Mouse (Mus musculus) liver (tissue): Measurements from ENCODE around the gene Ndufa6.
"Not testable (repeated sequence)": the region's sequence is repeated elsewhere in the genome, so short reads cannot be mapped to it uniquely, and the experiment has no call there.

Experiments
- DNase-seq: peaks from one replicate; pipeline ENCODE4 v3.0.0-alpha.2; 2020; ENCODE audit warnings: mixed read lengths

The Ndufa6 gene

DNA sequence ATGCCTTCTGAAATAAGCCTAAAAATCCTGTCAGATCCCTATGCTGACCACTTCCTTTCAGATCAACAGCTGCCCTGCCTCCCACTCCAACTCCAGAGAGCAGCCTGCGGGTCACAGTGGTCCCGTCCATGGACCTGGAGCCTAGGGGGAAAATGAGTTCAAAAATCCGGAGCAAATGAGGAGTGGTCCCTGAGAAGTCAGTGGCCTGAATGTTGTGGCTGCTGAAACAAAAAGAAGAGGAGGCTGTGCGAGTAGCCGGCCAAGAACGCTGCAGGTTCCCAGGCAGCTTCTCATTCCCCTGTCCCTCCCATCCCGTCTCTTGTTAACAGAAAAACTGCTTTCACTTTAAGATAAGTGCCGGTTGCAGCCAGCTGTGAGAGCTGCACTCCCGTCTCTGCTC lies 10.4 kb upstream of the Ndufa6 start:
- not testable (repeated sequence) for DNase-seq

DNA sequence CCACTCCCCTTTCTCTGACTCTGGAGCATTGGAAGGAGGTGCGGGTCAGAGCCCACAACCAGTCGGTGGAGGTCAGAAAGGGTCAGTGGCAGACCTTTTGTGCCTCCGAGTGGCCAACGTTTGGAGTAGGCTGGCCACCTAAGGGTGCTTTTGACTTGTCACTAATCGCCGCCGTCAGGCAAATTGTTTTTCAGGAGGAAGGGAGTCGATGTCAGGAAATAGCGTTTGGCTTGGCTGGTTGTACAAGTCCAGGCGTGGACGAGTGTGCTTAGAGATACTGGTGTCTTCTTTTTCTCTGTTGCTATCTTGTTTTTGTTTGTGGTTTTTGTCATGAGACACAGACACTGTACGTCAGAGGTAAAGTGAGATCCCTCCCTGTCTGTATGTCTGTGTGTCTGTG lies 9.7 kb upstream of the Ndufa6 start:
- not testable (repeated sequence) for DNase-seq

DNA sequence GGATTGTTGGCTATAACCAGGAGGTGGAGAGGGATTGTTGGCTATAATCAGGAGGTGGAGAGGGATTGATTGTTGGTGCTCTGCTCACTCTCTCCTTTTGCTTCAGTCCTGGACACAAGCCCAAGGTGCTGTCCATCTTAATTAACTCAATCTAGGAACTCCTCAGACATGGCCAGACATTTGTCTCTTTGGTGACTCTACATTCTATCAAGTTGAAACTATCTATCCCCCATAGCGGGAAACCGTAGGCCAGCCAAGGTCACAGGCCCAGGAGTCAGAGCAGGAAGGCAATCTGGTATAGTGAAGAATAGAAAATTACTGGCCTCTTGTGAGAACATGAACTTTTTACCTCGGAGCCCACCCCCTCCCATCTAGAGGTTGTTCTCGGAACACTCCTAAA lies 8.1 kb upstream of the Ndufa6 start:
- DNase-seq, result no peak

DNA sequence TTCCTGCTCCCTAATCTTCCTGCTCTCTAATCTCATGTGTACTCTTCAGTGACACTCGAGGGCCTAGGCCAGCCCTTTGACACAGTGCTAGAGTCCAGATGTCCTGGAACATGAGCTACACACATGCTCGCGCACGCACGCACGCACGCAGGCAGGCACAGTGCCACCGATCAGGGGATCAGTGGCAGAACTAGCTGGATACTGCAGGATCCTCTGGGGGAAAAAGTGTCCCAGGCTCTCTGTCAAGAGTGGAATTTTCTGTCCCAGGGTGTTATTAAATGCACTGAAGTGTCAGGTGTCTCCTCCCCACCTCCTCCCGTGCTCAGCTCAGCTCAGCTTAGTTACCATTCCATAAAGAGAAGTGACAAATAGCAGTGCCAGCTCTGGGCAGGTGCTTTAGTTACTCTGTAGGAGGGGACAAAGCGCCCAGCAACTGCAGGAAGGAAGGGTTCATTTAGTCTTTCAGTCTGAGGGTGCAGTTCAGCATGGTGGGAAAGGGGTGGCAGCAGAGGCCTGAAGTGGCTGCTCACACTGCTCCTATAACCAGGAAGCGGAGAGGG lies 7.4 kb upstream of the Ndufa6 start:
- peak; percentile 32 for DNase-seq

DNA sequence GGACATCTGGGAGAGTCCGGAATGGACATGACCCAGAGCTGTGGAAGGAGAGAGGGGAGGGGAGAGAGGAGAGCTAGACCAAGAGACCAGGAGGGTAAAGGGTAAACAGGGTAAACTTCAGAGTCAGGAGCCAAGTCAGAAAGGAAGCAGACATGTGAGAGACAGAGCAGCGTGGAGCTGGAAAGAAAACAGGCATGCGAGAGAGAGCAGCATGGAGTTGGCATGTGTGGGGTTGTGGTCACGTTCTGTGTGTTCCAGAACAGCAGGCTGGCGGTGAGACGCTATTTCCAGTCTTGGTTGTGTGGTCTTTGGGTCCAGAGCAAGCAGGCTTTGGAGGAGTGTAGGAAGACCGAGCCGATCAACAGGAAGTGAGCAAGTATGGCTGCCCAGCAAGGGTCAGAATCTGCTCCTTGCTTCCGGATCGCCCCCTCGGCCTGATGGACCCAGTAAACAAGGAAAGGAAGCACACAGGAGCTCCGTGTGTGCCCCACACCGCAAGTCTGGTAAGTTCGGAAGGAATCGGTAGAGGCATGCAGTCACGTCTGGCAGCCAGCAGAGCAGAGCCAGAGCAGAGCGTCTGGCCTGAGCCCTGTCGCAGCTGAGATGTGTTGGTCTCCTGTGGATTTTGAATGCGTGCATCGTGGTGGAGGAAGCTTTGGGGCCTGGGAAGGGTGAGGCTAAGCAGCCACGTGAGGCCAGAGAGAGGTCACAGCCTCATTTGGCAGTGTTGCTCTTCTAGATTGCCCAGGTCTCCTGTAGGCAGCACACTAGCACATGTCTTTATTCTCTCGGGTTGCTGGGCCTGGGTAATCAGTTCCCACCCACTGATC lies 4.5 kb upstream of the Ndufa6 start:
- DNase-seq, result no peak

- no peak for DNase-seq
These were observed 393 bp downstream of the Ndufa6 start for GRCm38 (mm10) chr15:82353745-82354113.

- DNase-seq, result peak; percentile 33
These were observed 911 bp downstream of the Ndufa6 start for GRCm38 (mm10) chr15:82353078-82353744.

- peak; percentile 65 for DNase-seq
These were observed 2.6 kb downstream of the Ndufa6 start for GRCm38 (mm10) chr15:82351480-82351879.

GRCm38 (mm10) chr15:82350349-82350748 lies 3.8 kb downstream of the Ndufa6 start:
- no peak for DNase-seq

DNA sequence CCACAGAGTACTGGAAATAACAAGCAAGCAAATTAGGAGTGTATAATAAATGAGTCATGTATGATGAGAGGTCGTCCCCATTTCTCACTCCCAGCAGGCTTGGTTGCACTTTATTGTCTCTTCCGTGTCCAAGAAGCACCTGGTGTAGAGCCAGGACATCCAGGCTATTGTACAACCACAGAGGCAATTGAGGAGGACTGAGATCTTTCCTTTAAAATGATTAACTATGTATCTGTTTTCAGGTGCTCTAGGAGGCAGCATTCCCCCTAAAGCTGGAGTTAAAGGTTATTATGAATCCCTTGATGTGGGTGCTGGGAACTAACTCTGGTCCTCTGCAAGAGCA lies 5.2 kb downstream of the Ndufa6 start:
- DNase-seq, result no peak

GRCm38 (mm10) chr15:82348258-82348998 lies 5.7 kb downstream of the Ndufa6 start:
- no peak for DNase-seq

DNA sequence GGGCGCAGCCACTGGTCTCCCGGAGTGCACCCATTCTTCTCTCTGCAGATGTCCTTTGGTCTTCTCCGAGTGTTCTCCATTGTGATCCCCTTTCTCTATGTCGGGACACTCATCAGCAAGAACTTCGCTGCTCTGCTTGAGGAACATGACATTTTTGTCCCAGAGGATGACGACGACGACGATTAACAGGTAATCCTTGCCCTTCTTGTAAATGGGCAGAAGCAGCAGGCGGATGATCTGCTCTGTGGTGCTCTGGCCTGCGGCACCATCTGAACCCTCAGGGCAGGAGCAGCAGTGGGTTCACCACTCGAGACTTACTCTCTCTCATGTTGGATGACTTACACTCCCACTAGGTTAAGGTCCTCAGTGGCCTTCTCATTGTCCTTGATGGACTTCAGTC lies 6.3 kb downstream of the Ndufa6 start:
- DNase-seq, result no peak

DNA sequence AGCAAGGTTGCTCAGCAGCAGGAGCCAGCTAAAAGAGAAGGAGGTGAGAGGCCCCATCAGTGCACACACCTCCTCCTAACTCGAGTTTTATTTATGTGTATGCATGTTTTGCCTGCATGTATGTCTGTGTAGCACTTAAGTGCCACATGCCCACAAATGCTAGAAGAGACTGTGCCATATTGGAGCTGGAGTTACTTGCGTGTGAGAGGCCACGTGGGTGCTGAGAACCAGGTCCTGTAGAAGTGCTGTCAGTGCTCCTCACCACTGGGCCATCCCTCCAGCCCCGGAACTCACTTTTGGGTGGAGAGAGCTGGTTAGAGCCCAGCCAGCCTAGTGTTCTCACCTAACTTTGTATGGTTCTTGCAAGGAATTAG lies 6.8 kb downstream of the Ndufa6 start:
- no peak for DNase-seq

GRCm38 (mm10) chr15:82346580-82347302 lies 7.4 kb downstream of the Ndufa6 start:
- DNase-seq, result no peak

GRCm38 (mm10) chr15:82345820-82346470 lies 8.2 kb downstream of the Ndufa6 start:
- DNase-seq, result peak; percentile 99

DNA sequence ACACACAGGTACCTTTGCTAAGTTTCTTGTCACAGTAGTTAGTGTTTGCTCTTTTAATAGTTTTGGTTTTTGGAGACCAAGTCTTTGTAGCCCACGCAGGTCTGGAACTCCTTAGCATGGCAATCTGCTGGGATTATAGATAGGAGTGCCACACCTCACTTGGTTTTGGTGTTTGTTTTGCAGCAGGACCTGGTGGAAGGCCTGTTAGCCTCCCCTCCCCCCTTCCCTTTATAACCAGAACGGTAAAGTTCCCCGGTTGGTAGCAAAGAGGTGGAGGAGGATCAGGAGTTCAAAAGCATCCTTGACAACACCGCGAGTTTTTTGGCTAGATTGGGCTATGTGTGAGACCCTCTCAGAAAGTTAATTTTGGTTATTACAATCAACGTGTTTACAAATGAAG lies 9.2 kb downstream of the Ndufa6 start:
- DNase-seq, result peak; percentile 59

- no peak for DNase-seq
These were observed 10.5 kb downstream of the Ndufa6 start for GRCm38 (mm10) chr15:82343368-82344287.

GRCm38 (mm10) chr15:82342543-82342935 lies 11.6 kb downstream of the Ndufa6 start:
- no peak for DNase-seq

DNA sequence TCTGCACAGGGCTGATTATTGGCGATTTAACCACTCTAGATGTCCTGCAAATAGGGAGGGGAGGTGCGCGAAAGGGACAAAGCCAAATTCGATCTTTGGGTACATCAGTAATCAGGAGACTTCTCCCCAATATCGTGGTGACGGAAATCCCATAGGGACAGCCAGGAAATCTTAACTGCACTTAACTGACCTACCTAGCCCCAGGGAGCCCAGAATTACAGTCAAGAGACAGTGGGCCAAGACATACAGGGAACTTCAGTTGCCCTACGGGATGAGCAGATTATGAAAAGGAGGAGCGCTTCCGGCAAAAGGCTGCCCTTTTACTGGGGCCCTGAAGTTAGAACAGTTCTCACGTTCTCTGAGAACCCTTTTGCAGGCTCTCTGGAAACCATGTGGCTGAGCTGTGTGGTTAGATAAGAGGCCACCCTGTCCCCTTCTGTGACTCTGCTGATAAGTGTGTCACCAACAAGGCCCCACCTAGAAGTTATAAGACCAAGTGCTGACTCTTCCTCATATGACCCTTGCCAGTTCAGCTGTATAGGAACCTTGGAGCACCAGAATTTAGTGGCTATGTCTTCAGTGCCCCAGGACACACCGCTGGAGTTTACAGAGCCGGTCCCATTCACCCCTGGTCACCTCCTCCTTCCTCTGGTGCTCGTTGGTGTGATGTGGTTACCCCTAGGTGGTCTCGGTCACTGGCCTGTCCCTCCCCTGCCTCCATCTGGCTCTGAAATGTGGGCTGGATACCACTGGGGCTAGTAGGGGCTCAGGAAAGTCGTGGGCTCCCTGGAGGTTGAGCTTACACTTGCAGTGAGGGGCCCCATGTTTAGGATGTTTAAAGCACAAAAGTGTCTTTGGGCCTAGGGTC lies 12.2 kb downstream of the Ndufa6 start:
- DNase-seq, result peak; percentile 88

- DNase-seq, result peak; percentile 91
These were observed 13.1 kb downstream of the Ndufa6 start for GRCm38 (mm10) chr15:82341036-82341501.
